Mouse (Mus musculus) MEL (cell line): ENCODE data around the gene Srarp. TPM values are rescaled to one million over a fixed set of nuclear protein-coding genes. Genes with fewer than 3 reads are reported as not detected.

Experiments
- DNase-seq: peaks from one replicate; pipeline ENCODE4 v3.0.0; 2011; ENCODE audit warnings: low read depth, low spot score
- H3K27ac ChIP-seq: 2 replicates; pipeline ENCODE4 v1.5.1; 2012; ENCODE audit warnings: low read depth, mild to moderate bottlenecking, control low read depth, low read length, moderate library complexity; ENCODE audit not compliant: control insufficient read depth
- H3K27me3 ChIP-seq, 2 experiments: fragments of 150-350 bp in 1 of 2; sonication (generic) in 1 of 2; 2 replicates each; pipeline ENCODE4 v1.6.1; 2012; ENCODE audit warnings: low read length in 2 of 2, mild to moderate bottlenecking in 2 of 2, improper control_type of control experiment in 1 of 2, moderate library complexity in 1 of 2; ENCODE audit not compliant: insufficient read depth in 2 of 2, control insufficient read depth in 1 of 2
- H3K36me3 ChIP-seq, 2 experiments: 2 replicates each; pipeline ENCODE4 v1.6.1; 2012 to 2014; ENCODE audit warnings: low read length in 2 of 2, improper control_type of control experiment in 1 of 2, inconsistent platforms in 1 of 2, mild to moderate bottlenecking in 1 of 2; ENCODE audit not compliant: insufficient read depth in 2 of 2, control insufficient read depth in 1 of 2
- H3K4me1 ChIP-seq, 2 experiments: fragments of 150-350 bp in 1 of 2; sonication (generic) in 1 of 2; 2 replicates each; pipeline ENCODE4 v1.6.1; 2012; ENCODE audit warnings: low read length in 2 of 2, improper control_type of control experiment in 1 of 2, mild to moderate bottlenecking in 1 of 2; ENCODE audit not compliant: insufficient read depth in 2 of 2, control insufficient read depth in 1 of 2
- H3K4me3 ChIP-seq, 2 experiments: fragments of 150-350 bp in 1 of 2; sonication (generic) in 1 of 2; 2 replicates each; pipeline ENCODE4 v1.5.1; 2012; ENCODE audit warnings: low read depth in 2 of 2, low read length in 2 of 2, mild to moderate bottlenecking in 2 of 2, moderate library complexity in 2 of 2, control low read depth in 1 of 2, improper control_type of control experiment in 1 of 2; ENCODE audit not compliant: control insufficient read depth in 1 of 2, insufficient read depth in 1 of 2
- H3K79me2 ChIP-seq: 2 replicates; pipeline ENCODE4 v1.6.1; 2012; ENCODE audit warnings: mild to moderate bottlenecking, low read length, moderate library complexity; ENCODE audit not compliant: control insufficient read depth, poor library complexity, insufficient read depth
- H3K9ac ChIP-seq: 2 replicates; pipeline ENCODE4 v1.6.1; 2012; ENCODE audit warnings: low read depth, mild to moderate bottlenecking, control low read depth, low read length, moderate library complexity; ENCODE audit not compliant: control insufficient read depth, poor library complexity, severe bottlenecking
- H3K9me3 ChIP-seq: fragments of 150-350 bp; sonication (generic); replicated peaks from 2 replicates; pipeline ENCODE4 v1.6.1; 2012; ENCODE audit warnings: mild to moderate bottlenecking, low read length, improper control_type of control experiment, moderate library complexity; ENCODE audit not compliant: insufficient read depth
- BHLHE40 ChIP-seq: IDR thresholded peaks from 2 replicates; pipeline ENCODE4 v1.6.1; 2012; ENCODE audit warnings: low read depth, mild to moderate bottlenecking, inconsistent platforms, low read length, improper control_type of control experiment, borderline replicate concordance
- CHD2 ChIP-seq: IDR thresholded peaks from 2 replicates; pipeline ENCODE4 v1.6.1; 2011; ENCODE audit warnings: low read length, improper control_type of control experiment
- CTCF ChIP-seq, 3 experiments: IDR thresholded peaks in 2 of 3; conservative IDR thresholded peaks in 1 of 3; 2 replicates each; pipeline ENCODE4 v1.5.1; 2011 to 2012; ENCODE audit warnings: low read length in 3 of 3, low read depth in 2 of 3, mild to moderate bottlenecking in 2 of 3, improper control_type of control experiment in 1 of 3, inconsistent platforms in 1 of 3, mixed read lengths in 1 of 3, moderate library complexity in 1 of 3; ENCODE audit not compliant: control insufficient read depth in 1 of 3, insufficient read depth in 1 of 3, poor library complexity in 1 of 3, severe bottlenecking in 1 of 3
- ELF1 ChIP-seq: IDR thresholded peaks from 2 replicates; pipeline ENCODE4 v1.6.1; 2014; ENCODE audit warnings: low read depth, mild to moderate bottlenecking, inconsistent platforms, low read length, improper control_type of control experiment, moderate library complexity
- GABPA ChIP-seq: IDR thresholded peaks from 2 replicates; pipeline ENCODE4 v1.6.1; 2012; ENCODE audit warnings: low read depth, mild to moderate bottlenecking, inconsistent platforms, low read length, improper control_type of control experiment, moderate library complexity
- GATA1 ChIP-seq: IDR thresholded peaks from 2 replicates; pipeline ENCODE4 v1.6.1; 2011; ENCODE audit warnings: low read depth, low read length, improper control_type of control experiment
- HCFC1 ChIP-seq: IDR thresholded peaks from 2 replicates; pipeline ENCODE4 v1.6.1; 2012; ENCODE audit warnings: low read depth, mild to moderate bottlenecking, inconsistent platforms, low read length, improper control_type of control experiment, moderate library complexity
- MAFK ChIP-seq: IDR thresholded peaks from 2 replicates; pipeline ENCODE4 v1.6.1; 2011; ENCODE audit warnings: low read depth, mild to moderate bottlenecking, low read length, improper control_type of control experiment, borderline replicate concordance
- MEF2A ChIP-seq: IDR thresholded peaks from 2 replicates; pipeline ENCODE4 v1.6.1; 2014; ENCODE audit warnings: low read depth, mild to moderate bottlenecking, inconsistent platforms, low read length, improper control_type of control experiment; ENCODE audit not compliant: poor library complexity, insufficient replicate concordance, severe bottlenecking; ENCODE audit errors: extremely low read depth
- MXI1 ChIP-seq: IDR thresholded peaks from 2 replicates; pipeline ENCODE4 v1.6.1; 2011; ENCODE audit warnings: mild to moderate bottlenecking, low read depth, low read length, improper control_type of control experiment
- MYB ChIP-seq: IDR thresholded peaks from 2 replicates; pipeline ENCODE4 v1.6.1; 2011; ENCODE audit warnings: mild to moderate bottlenecking, low read depth, low read length, improper control_type of control experiment
- POLR2AphosphoS2 ChIP-seq: IDR thresholded peaks from 2 replicates; pipeline ENCODE4 v1.6.1; 2011; ENCODE audit warnings: low read length, improper control_type of control experiment
- RAD21 ChIP-seq: IDR thresholded peaks from 2 replicates; pipeline ENCODE4 v1.6.1; 2011; ENCODE audit warnings: mild to moderate bottlenecking, low read depth, low read length, improper control_type of control experiment
- RCOR1 ChIP-seq: IDR thresholded peaks from 2 replicates; pipeline ENCODE4 v1.6.1; 2012; ENCODE audit warnings: low read depth, mild to moderate bottlenecking, inconsistent platforms, low read length, improper control_type of control experiment
- SMC3 ChIP-seq: IDR thresholded peaks from 2 replicates; pipeline ENCODE4 v1.6.1; 2011; ENCODE audit warnings: low read depth, low read length, improper control_type of control experiment
- TBP ChIP-seq: IDR thresholded peaks from 2 replicates; pipeline ENCODE4 v1.8.0; 2011; ENCODE audit warnings: low read depth, low read length, improper control_type of control experiment
- UBTF ChIP-seq: IDR thresholded peaks from 2 replicates; pipeline ENCODE4 v1.6.1; 2012; ENCODE audit warnings: low read depth, mild to moderate bottlenecking, inconsistent platforms, low read length, improper control_type of control experiment, moderate library complexity, borderline replicate concordance; ENCODE audit not compliant: insufficient read depth
- USF2 ChIP-seq, 2 experiments: IDR thresholded peaks; 2 replicates each; pipeline ENCODE4 v1.6.1; 2011 to 2012; ENCODE audit warnings: improper control_type of control experiment in 2 of 2, low read length in 2 of 2, borderline replicate concordance in 1 of 2, inconsistent platforms in 1 of 2, low read depth in 1 of 2, mild to moderate bottlenecking in 1 of 2; ENCODE audit not compliant: insufficient read depth in 1 of 2
- ZC3H11A ChIP-seq: IDR thresholded peaks from 2 replicates; pipeline ENCODE4 v1.6.1; 2012; ENCODE audit warnings: low read depth, mild to moderate bottlenecking, inconsistent platforms, low read length, improper control_type of control experiment
- ZNF384 ChIP-seq: IDR thresholded peaks from 2 replicates; pipeline ENCODE4 v1.6.1; 2012; ENCODE audit warnings: low read depth, mild to moderate bottlenecking, inconsistent platforms, low read length, improper control_type of control experiment
- polyA plus RNA-seq, 2 experiments: library from polyadenylated mRNA; stranded (reverse) in 1 of 2; unstranded in 1 of 2; fragments of >175 nt in 1 of 2; fragments of >200 nt in 1 of 2; gene quantifications; 2 replicates each; pipeline versions ENCODE4 v1.2.1 to v1.2.4; 2012; ENCODE audit warnings: low replicate concordance in 2 of 2, low read depth in 1 of 2; ENCODE audit not compliant: insufficient read length in 2 of 2, insufficient read depth in 1 of 2, missing spikeins in 1 of 2
- total RNA-seq: library from RNA; depleted of rRNA; stranded (reverse); fragments of 300-350 nt; gene quantifications from 2 replicates; pipeline ENCODE4 v1.2.3, GENCODE M21; 2012

Gene Srarp
- total and polyA plus RNA-seq, 3 experiments: not detected

GRCm38 (mm10) chr4:141472641-141473321, 36.9 kb upstream of the Srarp start:
- Histone ChIP-seq H3K4me1 (no peaks in the 10 kb centered on the region), H3K9ac (no peak overlapping the region), H3K27me3 (no peaks in the 10 kb centered on the region), H3K36me3 (no peaks in the 10 kb centered on the region; a peak in 1 of 4 replicates), H3K27ac (no peak overlapping the region), H3K4me3 (no peak overlapping the region), H3K79me2 (no peaks in the 10 kb centered on the region), H3K9me3 (no peaks in the 10 kb centered on the region)
- TF ChIP-seq MXI1 (no peak), ELF1 (no peak), CHD2 (no peak), ZC3H11A (no peak), POLR2AphosphoS2 (no peak), GABPA (no peak), RCOR1 (no peak), USF2 (IDR thresholded peaks at IDR 0.05; ENCODE audit: borderline replicate concordance in 1 of 2, insufficient read depth in 1 of 2, low read depth in 1 of 2, low read length in 2 of 2) (no peak)
- no peak for DNase-seq

- Histone ChIP-seq H3K79me2 (no peaks in the 10 kb centered on the region), H3K4me1 (no peaks in the 10 kb centered on the region), H3K27me3 (no peaks in the 10 kb centered on the region), H3K9me3 (no peaks in the 10 kb centered on the region), H3K36me3 (peaks cover 0 to 4% of the 10 kb centered on the region in 2 experiments; a peak in 1 of 4 replicates), H3K27ac (no peak overlapping the region), H3K9ac (no peak overlapping the region), H3K4me3 (no peak overlapping the region)
- no peak for DNase-seq
- TF ChIP-seq TBP (no peak), MYB (no peak), RAD21 (no peak), BHLHE40 (no peak), SMC3 (no peak), HCFC1 (no peak), GATA1 (no peak), CTCF (IDR thresholded peaks at IDR 0.05 in 2 of 3, conservative IDR thresholded peaks at IDR 0.05 in 1 of 3; ENCODE audit: control insufficient read depth in 1 of 3, insufficient read depth in 1 of 3, low read depth in 2 of 3, low read length in 3 of 3, poor library complexity in 1 of 3, severe bottlenecking in 1 of 3) (no peak), ZNF384 (no peak), ZC3H11A (no peak), UBTF (no peak), MAFK (no peak), MEF2A (no peak)
Measured at GRCm38 (mm10) chr4:141471491-141471890, 35.6 kb upstream of the Srarp start.
